Mouse (Mus musculus) limb, embryonic 11.5 days (tissue): ENCODE data around the gene Rbbp6. TPM values are rescaled to one million over a fixed set of nuclear protein-coding genes. Genes with fewer than 3 reads are reported as not detected.

Experiments used
- ATAC-seq: fragments of 200-750 bp; cut with Nextera tagmentation; 2 replicates; pipeline ENCODE4 v1.8.0; 2017; ENCODE audit warnings: low read depth; ENCODE audit not compliant: insufficient number of reproducible peaks, low FRiP score, low TSS enrichment
- DNase-seq: peaks from one replicate; pipeline ENCODE4 v3.0.0-alpha.2; 2015; ENCODE audit warnings: low spot score
- H3K27ac ChIP-seq: fragments of 300-500 bp; sonication (generic); replicated peaks from 2 replicates; pipeline ENCODE4 v1.5.1; 2014; ENCODE audit warnings: low read depth, mild to moderate bottlenecking, low read length
- H3K27me3 ChIP-seq: fragments of 300-500 bp; sonication (generic); 2 replicates; pipeline ENCODE4 v1.6.1; 2014; ENCODE audit warnings: mild to moderate bottlenecking, low read length, mixed read lengths; ENCODE audit not compliant: control insufficient read depth, insufficient read depth
- H3K36me3 ChIP-seq: fragments of 300-500 bp; sonication (generic); 2 replicates; pipeline ENCODE4 v1.6.1; 2014; ENCODE audit warnings: mild to moderate bottlenecking, low read length, moderate library complexity, mixed read lengths; ENCODE audit not compliant: control insufficient read depth, insufficient read depth
- H3K4me1 ChIP-seq: fragments of 300-500 bp; sonication (generic); 2 replicates; pipeline ENCODE4 v1.6.1; 2014; ENCODE audit warnings: low read length, mixed read lengths; ENCODE audit not compliant: control insufficient read depth, insufficient read depth
- H3K4me2 ChIP-seq: fragments of 300-500 bp; sonication (generic); 2 replicates; pipeline ENCODE4 v1.6.1; 2014; ENCODE audit warnings: low read depth, mild to moderate bottlenecking, moderate library complexity; ENCODE audit not compliant: severe bottlenecking
- H3K4me3 ChIP-seq: fragments of 300-500 bp; sonication (generic); 2 replicates; pipeline ENCODE4 v1.5.1; 2014; ENCODE audit warnings: low read depth, low read length
- H3K9ac ChIP-seq: fragments of 300-500 bp; sonication (generic); 2 replicates; pipeline ENCODE4 v1.6.1; 2014; ENCODE audit warnings: mild to moderate bottlenecking, low read length
- H3K9me3 ChIP-seq: fragments of 300-500 bp; sonication (generic); 2 replicates; pipeline ENCODE4 v1.6.1; 2016; ENCODE audit warnings: low read length; ENCODE audit not compliant: control insufficient read depth
- WGBS: fragments of 180-500 bp; shearing (Covaris S2); extraction: QIAGEN DNeasy Blood & Tissue Kit; methylation state at CpG from one replicate; pipeline ENCODE4 v1.1.7; 2014; 5-methylcytosine and 5-hydroxymethylcytosine counted together
- polyA plus RNA-seq: library from polyadenylated mRNA; unstranded; fragments of >200 nt; fragmentation: Nextera tagmentation; extraction: Ambion mirVana; gene quantifications from 2 replicates; pipeline ENCODE4 v1.2.1, GENCODE M21; 2014

Rbbp6 gene
- polyA plus RNA-seq, 1 experiment from 2014 or later = 37.8 TPM

- Histone ChIP-seq H3K36me3 (no peaks in the 10 kb centered on the region), H3K9me3 (no peaks in the 10 kb centered on the region), H3K27ac (no peak overlapping the region), H3K4me3 (no peak overlapping the region), H3K9ac (no peak overlapping the region), H3K4me1 (0 out of 2 replicates have a peak, but pooled peaks cover 2% of the 10 kb centered on the region), H3K27me3 (no peaks in the 10 kb centered on the region), H3K4me2 (no peak overlapping the region)
- DNase-seq (peak; percentile 36), ATAC-seq (no peak)
Observed at GRCm38 (mm10) chr7:123039302-123039701, 73.8 kb downstream of the Rbbp6 start.

- Histone ChIP-seq H3K36me3 (no peaks in the 10 kb centered on the region), H3K27me3 (no peaks in the 10 kb centered on the region), H3K4me3 (no peak overlapping the region), H3K9me3 (no peaks in the 10 kb centered on the region), H3K27ac (no peak overlapping the region), H3K4me1 (0 out of 2 replicates have a peak, but pooled peaks cover 2% of the 10 kb centered on the region), H3K9ac (no peak overlapping the region), H3K4me2 (no peak overlapping the region)
- ATAC-seq = no peak
- 90% methylated on average over 3 of the region's 3 CpGs for WGBS
- DNase-seq = no peak
Observed at GRCm38 (mm10) chr7:123045146-123045545, 79.7 kb downstream of the Rbbp6 start.

- 84% methylated on average over 13 of the region's 13 CpGs for WGBS
- no peak for ATAC-seq
- 0 out of 2 replicates have a peak, but pooled peaks cover 2% of the 10 kb centered on the region for H3K4me1 ChIP-seq
- H3K9me3 ChIP-seq = no peaks in the 10 kb centered on the region
- H3K9ac ChIP-seq = no peak overlapping the region
- H3K27me3 ChIP-seq = no peaks in the 10 kb centered on the region
- H3K36me3 ChIP-seq = no peaks in the 10 kb centered on the region
- H3K4me2 ChIP-seq = no peak overlapping the region
- H3K27ac ChIP-seq = no peak overlapping the region
- no peak overlapping the region for H3K4me3 ChIP-seq
- DNase-seq = no peak
Observed at GRCm38 (mm10) chr7:123046473-123047091, 81.1 kb downstream of the Rbbp6 start.

Other genes with a start within 250 kb of the Rbbp6 start
- gene Tnrc6a, start 158.2 kb downstream of the Rbbp6 start, polyA plus RNA-seq = 69.2 and 70.0 TPM in 2 replicates
- gene Slc5a11, start 249.1 kb downstream of the Rbbp6 start, polyA plus RNA-seq = not detected in 2 replicates